Mouse (Mus musculus) urinary bladder, postnatal 4 days (tissue): ENCODE data around the gene Olfr523.

ENCODE experiments used
- DNase-seq, 2 experiments: peaks; one replicate each; pipeline ENCODE4 v3.0.0; 2021 to 2022; ENCODE audit warnings: low spot score in 2 of 2

Olfr523 gene

DNA sequence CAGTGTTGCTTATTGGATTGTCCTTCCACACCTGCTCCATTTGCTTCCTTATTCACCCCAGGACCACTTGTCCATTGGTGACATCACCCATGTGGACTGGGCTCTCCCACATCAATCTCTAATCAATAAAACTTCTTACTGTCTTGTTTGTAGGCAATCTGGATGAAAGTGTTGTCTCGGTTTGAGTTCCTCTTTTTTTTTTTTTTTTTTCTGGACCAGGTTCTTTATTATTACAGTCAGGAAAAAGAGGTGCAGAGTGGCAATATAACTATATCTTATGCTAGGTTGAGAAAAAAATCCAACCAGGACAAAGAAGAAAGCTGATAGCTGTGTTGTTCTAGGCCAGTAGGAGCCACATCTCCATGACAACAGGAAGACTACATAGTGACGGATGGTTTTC is 7.7 kb downstream of the Olfr523 start:
- DNase-seq = no peak

DNA sequence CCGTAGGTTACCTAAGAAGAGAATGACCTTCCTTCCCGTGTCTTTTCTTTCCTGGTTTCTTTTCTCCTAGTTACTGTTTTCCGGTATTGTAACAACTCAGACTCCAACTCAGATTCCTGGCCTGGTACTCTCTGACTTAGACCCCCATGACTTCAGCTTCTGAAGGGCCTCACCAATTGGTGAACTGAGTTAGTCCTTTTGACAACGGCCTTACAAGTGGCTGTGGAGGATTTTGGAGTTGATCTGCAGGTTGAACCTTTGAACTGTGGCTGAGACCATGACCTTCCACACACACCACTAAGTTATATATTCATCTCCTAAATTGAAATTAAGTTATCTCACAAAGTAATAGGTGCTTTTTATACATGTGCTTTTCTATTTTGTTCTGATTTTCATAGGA is 11.2 kb downstream of the Olfr523 start:
- no peak for DNase-seq

DNA sequence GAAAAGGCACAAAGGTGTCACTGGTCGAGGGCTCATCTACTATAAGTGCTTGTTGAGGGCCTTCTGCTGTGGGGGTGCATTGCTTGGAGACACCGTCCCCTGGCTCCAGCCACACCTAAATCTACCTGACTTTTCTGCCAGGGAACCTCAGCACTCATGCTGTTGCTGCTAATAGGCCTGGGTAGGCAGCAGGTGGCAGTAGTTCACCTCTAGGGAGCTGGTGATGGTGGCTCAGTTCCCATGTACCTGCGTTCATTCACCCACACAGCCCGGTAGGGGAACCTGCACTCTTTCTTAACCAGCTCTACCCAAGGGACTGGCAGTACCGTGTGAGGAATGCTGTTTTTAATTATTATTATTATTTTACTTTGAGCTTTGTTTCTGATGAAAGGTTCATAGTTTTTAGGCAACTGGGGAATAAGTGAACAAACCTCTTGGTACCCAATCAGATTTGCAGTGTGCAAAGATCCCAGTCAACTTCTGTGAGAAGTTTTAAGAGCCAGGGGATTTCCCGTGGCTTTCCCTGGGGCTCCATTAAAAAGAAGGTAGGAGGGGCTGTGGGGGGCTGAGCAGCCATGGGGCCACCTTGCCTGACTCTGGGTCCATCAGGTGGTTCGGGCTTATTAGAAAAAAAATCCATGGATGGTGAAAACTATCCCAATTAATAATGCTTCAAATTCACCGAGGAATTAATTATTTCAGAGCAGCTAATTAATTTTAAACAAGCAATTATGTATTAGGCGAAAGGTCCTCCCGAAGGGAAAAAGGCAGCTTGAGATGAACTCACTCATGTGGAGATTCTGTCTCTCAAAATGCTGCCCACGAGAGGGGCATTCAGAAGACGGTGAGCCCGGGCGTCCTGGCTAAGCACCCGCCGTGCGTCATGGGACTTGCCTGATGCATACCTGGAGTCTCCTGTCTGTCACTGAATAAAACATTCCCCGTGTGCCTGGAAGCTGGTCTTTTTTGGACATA is 13.9 kb downstream of the Olfr523 start:
- DNase-seq = no peak

DNA sequence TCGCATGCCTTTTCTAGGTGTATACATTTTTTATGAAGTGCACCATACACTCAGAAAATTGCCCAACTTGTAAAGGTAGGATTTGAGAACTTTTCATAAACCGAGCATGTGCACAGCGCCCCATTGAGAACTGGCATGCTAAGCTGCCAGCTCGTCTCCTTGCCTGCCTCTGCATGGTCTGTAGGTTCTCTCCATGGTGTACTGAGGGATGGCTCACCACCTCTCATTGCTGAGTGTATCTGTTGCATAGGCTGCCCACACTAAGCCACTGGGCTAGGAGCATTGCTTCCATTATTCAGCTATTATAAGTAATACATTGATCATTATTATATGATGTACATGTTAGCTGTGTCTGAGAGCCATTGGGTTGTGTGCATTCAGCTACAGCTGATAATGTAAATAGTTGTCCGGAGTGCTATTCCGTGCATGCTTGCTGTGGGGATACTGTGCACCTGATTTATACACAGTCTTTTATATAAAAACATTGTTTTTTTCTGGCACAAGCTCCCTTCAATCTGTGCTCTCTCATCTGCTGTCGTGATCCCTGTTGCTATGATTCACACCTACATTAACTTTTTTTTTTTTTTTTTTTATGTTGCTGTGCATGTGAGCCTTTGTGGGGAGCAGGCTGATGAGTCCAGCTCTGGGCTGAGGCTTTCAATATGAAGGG is 14.8 kb downstream of the Olfr523 start:
- DNase-seq = no peak

DNA sequence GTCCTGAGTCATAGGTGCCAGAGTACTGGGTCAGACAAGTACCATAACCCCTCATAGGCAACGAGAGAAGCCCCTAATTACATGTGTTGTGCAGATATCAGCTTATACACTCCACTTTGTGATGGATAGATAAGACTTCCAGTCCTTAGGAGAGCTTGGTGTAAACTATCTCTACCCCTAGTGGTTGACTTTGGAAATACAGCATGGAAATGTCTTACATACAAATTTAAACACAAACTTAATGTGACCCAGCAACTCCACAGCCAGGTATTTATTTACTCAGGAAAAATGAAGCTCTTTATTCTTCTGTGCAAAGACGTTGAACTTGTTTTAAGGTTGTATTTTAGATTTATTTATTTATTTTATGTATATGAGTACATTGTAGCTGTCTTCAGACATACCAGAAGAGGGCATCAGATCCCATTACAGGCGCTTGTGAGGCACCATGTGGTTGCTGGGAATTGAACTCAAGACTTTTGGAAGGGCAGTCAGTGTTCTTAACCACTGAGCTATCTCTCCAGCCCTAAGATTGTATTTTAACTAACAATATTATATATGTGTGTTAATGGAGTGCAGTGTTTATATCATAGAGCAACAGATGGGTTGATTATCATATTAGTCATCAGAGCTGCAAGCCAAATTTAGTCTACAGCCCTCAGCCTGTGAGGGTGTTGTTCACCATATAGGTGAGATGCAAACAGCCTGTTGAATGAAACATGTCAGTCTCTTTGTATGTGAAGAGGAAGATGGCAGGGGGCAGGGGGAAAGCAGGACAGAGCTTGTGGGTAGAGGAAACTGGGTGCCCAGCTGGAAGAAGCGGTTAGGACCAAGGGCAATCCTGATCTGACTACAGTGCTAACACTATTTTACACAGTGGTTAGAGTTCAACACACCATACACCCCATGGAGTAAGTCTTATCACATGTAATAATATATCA is 15.6 kb downstream of the Olfr523 start:
- DNase-seq = no peak

DNA sequence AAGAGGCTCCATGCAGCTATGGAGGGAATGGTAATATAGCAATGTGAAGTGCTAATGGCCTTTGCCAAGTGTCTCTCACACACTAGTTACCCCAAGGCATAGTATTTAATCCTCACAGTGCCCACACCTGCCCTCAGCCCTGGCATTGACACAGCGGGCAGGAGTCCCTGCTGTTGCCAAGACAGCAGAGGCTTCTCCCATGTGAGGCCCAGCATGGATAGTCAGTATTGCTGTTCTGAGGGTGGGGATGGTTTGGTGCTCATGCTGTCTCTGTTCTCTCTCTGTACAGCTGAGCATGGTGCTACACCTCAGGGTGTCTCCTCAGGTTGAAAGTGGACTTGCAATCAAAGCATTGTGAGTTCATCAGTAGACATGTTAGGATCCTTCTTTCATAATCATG is 17.4 kb downstream of the Olfr523 start:
- no peak for DNase-seq

DNA sequence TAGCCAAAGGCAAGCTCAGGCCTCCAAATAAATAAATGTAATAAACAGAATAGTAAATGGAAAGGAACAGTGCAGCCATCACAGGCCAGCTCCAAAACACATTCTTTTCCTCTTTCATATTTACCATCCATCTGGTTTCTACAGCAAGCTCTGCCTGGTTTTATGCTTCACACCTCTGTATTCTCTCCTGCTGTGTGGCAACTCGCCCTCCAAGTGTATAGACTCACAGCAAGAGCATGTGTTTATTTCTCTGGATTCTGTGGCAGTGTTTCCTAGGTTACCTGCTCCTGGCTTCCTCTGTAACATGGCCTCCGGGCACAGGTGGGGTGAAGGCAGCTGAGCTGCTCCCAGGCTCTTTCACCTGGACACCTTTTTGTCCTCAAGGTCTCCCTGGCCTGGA is 19.4 kb downstream of the Olfr523 start:
- no peak for DNase-seq

DNA sequence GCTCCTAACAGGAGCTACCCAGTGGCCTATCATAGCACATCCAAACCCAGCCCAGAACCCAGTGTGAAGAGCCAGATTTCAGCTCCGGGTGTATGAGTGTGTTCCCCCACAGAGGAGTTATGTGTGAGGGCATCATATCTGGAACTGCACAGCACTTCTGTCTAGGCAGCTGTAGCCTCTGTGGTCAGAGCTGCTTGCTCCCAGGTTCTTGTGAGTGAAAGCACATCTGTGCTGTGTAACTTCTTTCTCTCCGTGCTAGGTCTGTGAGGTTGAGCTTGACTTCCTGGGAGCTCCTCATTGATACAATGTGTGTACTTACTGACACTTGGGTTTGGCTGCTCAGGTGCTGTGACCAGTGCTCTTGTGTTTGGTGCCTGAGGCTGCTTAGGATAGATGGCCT is 19.8 kb downstream of the Olfr523 start:
- DNase-seq = no peak

DNA sequence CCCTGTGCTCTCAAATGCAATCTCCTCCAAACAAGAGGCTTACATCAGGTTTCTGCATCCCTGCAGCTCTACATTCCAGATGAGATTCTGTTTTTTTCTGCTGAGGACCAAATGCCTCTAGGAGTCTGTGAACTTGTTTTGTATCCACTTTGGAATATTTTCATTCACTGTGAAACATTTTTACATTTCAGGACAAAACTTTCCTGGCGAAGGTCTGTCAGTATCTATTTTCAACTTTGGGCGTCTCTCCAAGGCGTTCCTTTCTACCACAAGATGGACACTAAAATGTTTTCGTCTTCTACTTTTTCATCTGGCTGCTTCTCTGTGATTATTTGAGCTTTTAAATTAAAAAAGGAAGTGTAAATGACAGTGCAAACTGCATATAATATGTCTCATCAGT is 21.0 kb downstream of the Olfr523 start:
- no peak for DNase-seq

DNA sequence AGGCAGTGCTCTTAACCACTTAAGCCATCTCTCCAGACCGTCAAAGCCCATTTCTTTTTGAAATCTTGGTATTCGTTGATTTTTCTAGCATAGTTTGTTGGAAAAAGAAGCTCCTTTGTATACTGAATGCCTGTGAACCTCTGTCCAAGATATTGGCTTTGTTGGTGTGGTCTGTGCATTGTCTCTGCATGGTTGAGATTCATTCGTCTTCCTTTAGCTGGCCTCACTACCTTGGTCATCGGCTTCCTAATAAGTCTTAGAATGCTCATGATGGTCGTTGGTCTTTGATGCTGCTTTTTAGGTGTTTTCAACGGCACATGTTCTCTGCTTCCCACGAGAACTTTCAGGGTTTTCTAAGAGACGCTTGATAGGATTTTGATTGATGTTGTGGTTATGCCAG is 23.0 kb downstream of the Olfr523 start:
- no peak for DNase-seq

DNA sequence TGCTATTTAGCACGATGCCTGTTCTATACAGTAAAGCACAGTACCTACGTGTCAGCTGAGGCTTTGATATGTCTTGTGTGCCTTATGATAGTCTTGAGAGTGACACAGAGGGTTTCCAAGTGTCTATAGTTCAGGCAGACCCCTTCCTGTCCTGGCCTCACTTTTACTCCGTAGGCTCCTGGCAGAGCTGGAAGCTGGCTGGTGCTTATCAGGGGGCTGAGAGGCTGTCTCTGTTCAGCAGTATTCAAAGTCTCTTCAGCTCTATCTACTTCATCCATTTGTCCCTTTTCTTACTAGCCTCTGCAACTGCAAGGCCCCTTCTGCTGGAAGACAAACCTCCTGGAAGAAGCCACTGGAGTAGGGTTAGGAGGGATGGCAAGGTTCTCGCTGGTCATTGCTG is 28.1 kb downstream of the Olfr523 start:
- DNase-seq = no peak

DNA sequence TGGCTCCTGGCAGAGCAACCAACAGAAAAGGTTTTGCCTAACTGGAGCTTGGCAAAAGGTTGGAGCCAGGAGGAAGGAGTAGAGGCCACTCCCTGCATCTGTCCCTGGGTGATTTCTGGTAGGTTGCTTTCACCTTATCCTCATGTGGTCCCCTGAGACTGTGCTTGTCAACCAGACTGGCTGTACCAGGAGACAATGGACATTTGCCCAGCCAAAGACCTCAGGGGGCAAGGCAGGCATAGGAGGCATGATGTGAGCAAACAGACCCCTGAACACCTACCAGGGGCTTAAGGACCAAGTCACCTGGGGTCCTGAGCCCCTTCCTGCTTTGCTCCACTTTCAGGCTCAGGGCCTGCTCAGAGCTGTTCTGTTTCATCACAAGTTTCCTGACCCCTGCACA is 32.8 kb downstream of the Olfr523 start, which contains the start of gene Olfr524:
Gene Olfr524 (minus strand): TSS at position 101 of the 400 bp plus-strand sequence.
- no peak for DNase-seq

DNA sequence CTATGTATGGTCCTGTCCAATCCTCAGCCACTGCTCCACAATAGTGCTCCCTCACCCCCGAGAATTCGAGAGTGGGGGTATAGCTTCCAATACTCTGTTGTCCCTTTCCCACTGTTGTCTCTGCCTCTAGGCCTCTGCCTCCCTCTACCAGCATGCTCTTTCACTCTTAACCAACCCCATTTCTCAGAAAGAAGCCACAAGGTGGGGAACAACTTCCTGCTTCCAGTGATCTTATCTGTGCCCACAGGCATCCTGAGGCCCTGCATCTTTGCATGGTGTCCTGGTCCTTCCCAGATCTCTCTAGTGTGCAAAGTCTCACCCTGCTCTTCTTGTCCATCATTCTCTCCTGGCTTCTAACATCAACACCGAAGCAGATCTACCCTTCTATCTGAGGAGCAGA is 33.9 kb downstream of the Olfr523 start:
- DNase-seq = no peak

DNA sequence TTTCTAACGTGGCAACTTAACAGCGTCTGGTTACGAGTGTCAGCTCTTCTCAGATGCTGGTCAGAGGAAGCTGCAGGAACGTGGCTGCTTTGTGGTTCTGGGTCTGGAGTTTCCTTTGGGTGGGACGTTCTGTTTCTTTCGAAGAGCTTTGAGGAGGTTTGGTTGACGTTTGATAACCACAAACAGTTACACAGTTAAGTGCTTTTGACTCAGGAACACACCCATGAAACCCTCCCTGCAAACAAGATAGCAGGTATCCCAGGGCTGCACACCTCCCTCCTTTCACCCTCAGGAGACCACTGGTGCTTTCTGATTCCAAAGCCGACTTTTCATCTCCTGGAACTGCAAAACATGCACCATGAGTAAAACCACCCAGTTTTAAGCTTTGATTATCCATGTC is 35.1 kb downstream of the Olfr523 start:
- DNase-seq = no peak

DNA sequence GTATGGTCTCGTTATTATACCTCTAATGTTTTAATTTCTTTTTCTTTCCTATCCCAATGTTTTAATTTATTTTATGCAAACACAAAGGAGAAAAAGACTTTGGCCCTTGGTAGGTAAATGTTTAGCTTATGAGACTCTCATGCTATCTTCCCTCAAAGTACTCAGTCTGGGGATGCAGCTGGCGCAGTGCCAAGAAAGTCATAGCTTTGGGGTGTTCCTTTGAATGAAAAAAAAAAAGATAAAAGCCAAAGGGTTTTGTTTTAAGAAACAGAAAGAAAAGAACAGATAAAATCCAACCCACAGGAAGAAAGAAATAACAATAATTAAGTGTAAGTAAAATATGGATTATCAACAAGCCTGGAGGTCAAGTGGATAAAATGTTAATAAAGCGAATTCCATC is 35.7 kb downstream of the Olfr523 start:
- no peak for DNase-seq

DNA sequence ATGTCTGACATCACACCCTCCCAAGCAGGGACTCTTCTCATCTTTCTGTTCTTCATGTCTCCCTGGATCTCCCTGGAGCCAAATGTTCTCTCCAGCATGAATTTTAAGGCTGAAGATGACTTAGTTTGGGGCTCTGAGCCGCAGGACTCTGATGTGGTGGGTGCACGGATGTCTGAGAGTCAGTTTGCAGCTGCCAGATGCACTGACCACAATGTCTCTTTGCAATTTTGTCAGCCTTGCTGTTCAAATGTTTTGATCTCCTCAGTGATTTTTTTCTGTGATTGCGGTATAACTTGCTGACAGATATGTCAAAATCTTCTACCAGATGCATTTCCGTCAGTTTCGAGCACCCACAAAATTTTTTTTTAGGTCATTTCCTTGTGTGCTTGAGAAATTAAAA is 40.8 kb downstream of the Olfr523 start:
- no peak for DNase-seq

DNA sequence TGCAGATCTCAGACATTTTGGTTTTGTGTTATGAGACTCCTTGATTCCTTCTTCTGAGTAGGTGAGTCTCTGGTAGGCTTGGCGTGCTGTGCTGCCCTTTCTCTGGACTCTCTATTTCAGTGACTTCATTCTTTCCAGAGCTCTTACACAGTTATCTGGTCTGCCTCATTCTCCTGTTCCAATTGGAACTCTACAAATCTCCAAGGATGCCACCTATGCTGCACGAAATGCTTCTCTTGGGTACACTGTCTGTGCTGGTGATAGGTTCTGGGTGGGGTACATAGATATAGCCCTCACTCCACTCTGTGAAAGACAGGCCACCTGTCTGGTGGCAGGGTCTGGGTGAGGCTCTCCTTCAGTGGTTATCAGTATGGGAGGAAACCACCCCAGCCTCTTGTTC is 45.0 kb downstream of the Olfr523 start, which contains the start of gene Cd163l1:
Gene Cd163l1 (plus strand): TSS at position 301 of the 400 bp plus-strand sequence.
- DNase-seq = no peak

DNA sequence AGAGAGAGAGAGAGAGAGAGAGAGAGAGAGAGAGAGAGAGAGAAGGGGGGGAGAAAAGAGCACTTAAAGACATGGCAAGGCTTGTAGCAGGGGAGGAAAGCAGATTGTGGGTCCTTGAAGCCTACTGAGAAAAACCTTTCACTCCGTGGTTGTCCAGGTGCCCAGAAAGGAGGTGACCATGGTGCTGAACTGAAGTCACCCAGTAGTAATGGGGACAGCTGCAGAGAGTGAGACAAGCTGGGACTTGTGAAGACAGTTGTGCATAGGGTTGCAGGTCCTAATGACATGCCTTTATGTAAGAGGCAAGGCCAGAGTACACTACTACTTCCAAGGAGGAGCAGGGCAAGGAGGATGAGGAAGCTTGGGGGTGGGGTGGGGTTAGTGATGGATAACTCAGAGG is 46.3 kb downstream of the Olfr523 start:
- no peak for DNase-seq

DNA sequence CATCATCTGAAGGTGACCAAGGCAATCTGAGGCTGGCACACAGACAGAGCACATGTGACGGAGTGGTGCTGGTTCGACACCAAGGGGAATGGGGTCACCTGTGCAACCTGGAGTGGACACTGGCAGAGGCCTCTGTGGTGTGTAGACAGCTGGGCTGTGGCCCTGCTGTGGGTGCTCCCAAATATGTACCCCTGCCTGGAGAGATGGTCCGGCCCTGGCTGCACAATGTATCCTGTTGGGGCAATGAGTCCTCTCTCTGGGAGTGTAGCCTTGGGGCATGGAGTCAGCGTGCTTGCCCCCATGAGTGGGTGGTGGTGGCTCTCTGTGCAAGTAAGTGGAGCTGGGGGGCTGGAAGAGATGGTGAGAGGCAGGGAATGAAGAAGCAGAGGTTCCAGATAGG is 47.4 kb downstream of the Olfr523 start:
- DNase-seq = no peak

DNA sequence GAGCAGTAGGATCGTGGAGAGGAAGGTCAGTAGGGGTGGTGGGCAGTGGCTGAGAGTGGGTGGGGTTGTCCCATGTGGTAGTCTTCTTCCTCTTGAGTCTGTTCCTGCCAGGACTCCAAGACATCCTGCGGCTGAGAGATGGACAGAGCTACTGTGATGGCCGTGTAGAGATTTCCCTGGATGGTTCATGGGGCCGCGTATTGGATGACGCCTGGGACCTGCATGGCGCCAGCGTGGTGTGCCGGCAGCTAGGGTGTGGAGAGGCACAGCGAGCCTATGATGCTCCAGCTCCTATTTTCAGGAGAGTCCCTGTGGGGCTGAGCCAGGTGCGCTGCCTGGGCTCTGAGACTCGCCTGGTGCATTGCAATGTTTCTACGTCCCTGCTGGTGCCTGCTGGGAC is 51.2 kb downstream of the Olfr523 start:
- no peak for DNase-seq
